Mouse (Mus musculus): ENCODE data around the gene Chaf1a.

GRCm38 (mm10) chr17:56100811-56101210 is 60.6 kb downstream of the Chaf1a start:
- TF ChIP-seq POLR2A (IDR thresholded peaks at IDR 0.05; ENCODE audit: low read depth, low read length): no peak
- TF ChIP-seq CTCF (IDR thresholded peaks at IDR 0.05; ENCODE audit: extremely low read depth, insufficient read length, insufficient replicate concordance, low read depth, low read length): no peak
